Mouse (Mus musculus) lung, embryonic 14.5 days (tissue): ENCODE results near the gene Zbtb33. TPM values are rescaled to one million over a fixed set of nuclear protein-coding genes. Genes with fewer than 3 reads are reported as not detected.

Experiments
- ATAC-seq: fragments of 200-750 bp; cut with Nextera tagmentation; 2 replicates; pipeline ENCODE4 v1.8.0; 2017; ENCODE audit warnings: mild to moderate bottlenecking, moderate TSS enrichment, moderate library complexity; ENCODE audit not compliant: insufficient read depth
- DNase-seq: peaks from one replicate; pipeline ENCODE4 v3.0.0-alpha.2; 2015
- H3K27ac ChIP-seq: fragments of 300-500 bp; sonication (generic); 2 replicates; pipeline ENCODE4 v1.5.1; 2014; ENCODE audit warnings: low read depth, mild to moderate bottlenecking, moderate library complexity
- H3K27me3 ChIP-seq: fragments of 300-500 bp; sonication (generic); 2 replicates; pipeline ENCODE4 v1.6.1; 2014; ENCODE audit warnings: low read length, control low read depth; ENCODE audit not compliant: insufficient read depth
- H3K36me3 ChIP-seq: fragments of 300-500 bp; sonication (generic); 2 replicates; pipeline ENCODE4 v1.6.1; 2014; ENCODE audit warnings: control low read depth; ENCODE audit not compliant: insufficient read depth
- H3K4me1 ChIP-seq: fragments of 300-500 bp; sonication (generic); 2 replicates; pipeline ENCODE4 v1.6.1; 2014; ENCODE audit warnings: antibody characterized with exemption, control low read depth; ENCODE audit not compliant: insufficient read depth
- H3K4me2 ChIP-seq: fragments of 300-500 bp; sonication (generic); 2 replicates; pipeline ENCODE4 v1.6.1; 2014; ENCODE audit warnings: mild to moderate bottlenecking
- H3K4me3 ChIP-seq: fragments of 300-500 bp; sonication (generic); 2 replicates; pipeline ENCODE4 v1.5.1; 2014; ENCODE audit warnings: low read depth, low read length
- H3K9ac ChIP-seq: fragments of 300-500 bp; sonication (generic); 2 replicates; pipeline ENCODE4 v1.6.1; 2014
- H3K9me3 ChIP-seq: fragments of 300-500 bp; sonication (generic); 2 replicates; pipeline ENCODE4 v1.6.1; 2016; ENCODE audit warnings: low read depth, low read length, control low read depth
- CTCF ChIP-seq: IDR thresholded peaks from 2 replicates; pipeline ENCODE4 v1.5.1; 2016; ENCODE audit warnings: antibody characterized with exemption, low read depth
- WGBS: fragments of 180-500 bp; shearing (Covaris S2); extraction: QIAGEN DNeasy Blood & Tissue Kit; methylation state at CpG from one replicate; pipeline ENCODE4 v1.1.7; 2014; 5-methylcytosine and 5-hydroxymethylcytosine counted together
- microRNA-seq: library from miRNA; unstranded; fragments of <30 nt; microRNA quantifications from one replicate; pipeline ENCODE4, GENCODE M21; 2016; ENCODE audit warnings: borderline number of aligned reads
- polyA plus RNA-seq: library from polyadenylated mRNA; unstranded; fragments of >200 nt; fragmentation: Nextera tagmentation; extraction: Ambion mirVana; gene quantifications from 2 replicates; pipeline ENCODE4 v1.2.1, GENCODE M21; 2014

The Zbtb33 gene
- polyA plus RNA-seq, 1 experiment from 2014 or later = 6.0 TPM

DNA sequence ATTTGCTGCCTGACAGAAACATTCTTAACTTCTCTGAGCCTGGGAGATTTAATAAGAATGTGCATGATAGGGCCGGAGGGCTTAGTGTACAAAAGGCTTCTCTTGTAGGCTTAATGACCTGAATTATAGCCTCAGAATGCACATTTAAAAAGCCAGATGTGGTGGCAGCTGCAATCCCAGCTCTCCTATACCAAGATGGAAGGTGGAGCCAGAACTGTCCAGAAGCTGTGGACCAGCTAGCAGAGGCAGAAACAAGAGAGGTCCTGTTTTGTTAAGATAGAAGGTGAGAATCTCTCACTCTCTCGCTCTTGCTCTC lies 28.0 kb downstream of the Zbtb33 start:
- Histone ChIP-seq H3K9ac (no peak overlapping the region), H3K9me3 (no peaks in the 10 kb centered on the region), H3K4me1 (no peaks in the 10 kb centered on the region), H3K4me2 (no peak overlapping the region), H3K27ac (no peak overlapping the region), H3K4me3 (no peak overlapping the region), H3K36me3 (no peaks in the 10 kb centered on the region), H3K27me3 (no peaks in the 10 kb centered on the region)
- ATAC-seq (no peak), DNase-seq (no peak)
- no peak for TF ChIP-seq CTCF
- WGBS = 76% methylated on average over 2 of the region's 2 CpGs

DNA sequence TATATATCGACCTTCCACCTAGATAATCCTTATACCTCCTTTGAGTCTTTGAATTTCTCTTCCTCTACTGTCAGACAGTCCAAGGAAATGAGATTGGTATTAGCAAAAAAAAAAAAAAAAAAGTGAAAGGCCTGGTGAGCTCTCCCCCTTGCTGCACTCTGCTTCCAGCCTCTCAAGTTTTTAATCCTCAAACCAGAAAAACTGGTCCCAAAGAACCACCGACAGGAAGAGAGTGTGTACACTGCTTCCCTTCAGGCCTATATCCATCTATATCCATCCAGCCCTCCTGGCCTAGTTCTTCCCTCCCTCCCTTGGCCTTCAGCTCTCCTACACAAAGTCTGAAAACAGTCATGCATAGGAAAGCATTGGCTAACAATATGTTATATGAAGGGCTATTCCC lies 33.2 kb downstream of the Zbtb33 start:
- 46% methylated on average over 2 of the region's 2 CpGs for WGBS
- Histone ChIP-seq H3K4me2 (no peak overlapping the region), H3K27ac (no peak overlapping the region), H3K9ac (no peak overlapping the region), H3K4me3 (no peak overlapping the region), H3K27me3 (no peaks in the 10 kb centered on the region), H3K4me1 (no peaks in the 10 kb centered on the region), H3K9me3 (no peaks in the 10 kb centered on the region), H3K36me3 (no peaks in the 10 kb centered on the region)
- no peak for TF ChIP-seq CTCF
- DNase-seq (peak; percentile 35), ATAC-seq (no peak; the same call in 1 of the 2 replicates)

DNA sequence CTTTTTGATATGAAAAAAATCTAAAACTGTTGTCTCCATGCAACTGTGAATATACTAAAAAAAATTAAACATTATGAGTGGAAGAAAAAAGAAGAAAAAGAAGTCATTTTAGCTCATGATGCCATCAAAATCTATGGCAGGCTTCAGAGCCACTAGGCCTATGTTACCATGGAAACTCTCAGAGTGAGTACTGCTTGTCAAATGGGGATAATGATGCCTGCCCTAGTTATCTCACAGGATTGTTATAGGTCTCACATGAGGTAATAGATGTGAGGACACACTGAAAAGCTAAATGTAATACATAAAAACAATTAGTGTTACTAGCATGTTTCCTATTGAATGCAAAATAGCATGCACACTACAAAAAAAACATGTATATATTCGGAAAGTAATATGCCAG lies 40.3 kb downstream of the Zbtb33 start:
- Histone ChIP-seq H3K27ac (no peak overlapping the region), H3K4me2 (no peak overlapping the region), H3K9me3 (no peaks in the 10 kb centered on the region), H3K4me1 (no peaks in the 10 kb centered on the region), H3K27me3 (no peaks in the 10 kb centered on the region), H3K36me3 (no peaks in the 10 kb centered on the region), H3K9ac (no peak overlapping the region), H3K4me3 (no peak overlapping the region)
- ATAC-seq = no peak
- no peak for TF ChIP-seq CTCF
- DNase-seq = no peak
- 73% methylated on average over 1 of the region's 1 CpGs for WGBS

DNA sequence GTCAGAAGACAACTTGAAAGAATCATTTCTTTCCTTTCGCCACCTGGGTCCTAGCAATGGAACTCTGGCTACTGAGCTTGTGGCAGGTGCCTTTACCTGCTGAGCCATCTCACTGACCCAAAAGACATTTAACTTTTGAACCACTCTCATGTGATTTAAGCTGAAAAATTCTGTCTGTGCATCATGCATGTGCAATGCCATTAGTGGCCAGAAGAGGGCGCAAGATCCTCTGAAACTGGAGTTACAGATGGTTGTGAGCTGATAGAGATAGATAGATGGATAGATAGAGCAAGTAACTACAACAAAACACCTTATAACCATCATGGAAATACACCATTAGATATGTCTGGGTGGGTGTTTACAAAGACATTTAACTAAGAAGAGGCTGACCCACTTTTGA lies 48.1 kb downstream of the Zbtb33 start:
- H3K36me3 ChIP-seq = no peaks in the 10 kb centered on the region
- peak; percentile 67 for TF ChIP-seq CTCF
- no peaks in the 10 kb centered on the region for H3K4me1 ChIP-seq
- H3K9me3 ChIP-seq = no peaks in the 10 kb centered on the region
- H3K27ac ChIP-seq = no peak overlapping the region
- no peak overlapping the region for H3K9ac ChIP-seq
- H3K4me3 ChIP-seq = no peak overlapping the region
- H3K27me3 ChIP-seq = no peaks in the 10 kb centered on the region
- no peak for ATAC-seq
- no peak overlapping the region for H3K4me2 ChIP-seq
- 32% methylated on average over 2 of the region's 2 CpGs for WGBS
- DNase-seq = peak; percentile 57

Small RNA genes within 50 kb of the gene (microRNA-seq; reads per million reads assigned to microRNA genes)
- 2.6 reads per million, percentile 6 among the genes with 10 or more reads in this experiment for gene Mir3110

Other genes with a start within 250 kb of the Zbtb33 start
- not detected in 2 replicates for gene Btg1-ps1, start 171.0 kb upstream of the Zbtb33 start, polyA plus RNA-seq
- not detected in 2 replicates for gene Btg1-ps2, start 146.7 kb upstream of the Zbtb33 start, polyA plus RNA-seq
- not detected in 2 replicates for gene Rhox10, start 123.3 kb upstream of the Zbtb33 start, polyA plus RNA-seq
- not detected in 2 replicates for gene Rhox11, start 104.7 kb upstream of the Zbtb33 start, polyA plus RNA-seq
- not detected in 2 replicates for gene Rhox12, start 78.9 kb upstream of the Zbtb33 start, polyA plus RNA-seq
- gene Rhox13, start 68.6 kb upstream of the Zbtb33 start, polyA plus RNA-seq = not detected in 2 replicates
- 23.3 and 26.0 TPM in 2 replicates for gene Tmem255a, start 62.6 kb downstream of the Zbtb33 start, polyA plus RNA-seq
- not detected in 2 replicates for gene Atp1b4, start 126.4 kb downstream of the Zbtb33 start, polyA plus RNA-seq